Comparison of ENCODE assay signal across 14 mouse cellular contexts in the genomic region with DNA sequence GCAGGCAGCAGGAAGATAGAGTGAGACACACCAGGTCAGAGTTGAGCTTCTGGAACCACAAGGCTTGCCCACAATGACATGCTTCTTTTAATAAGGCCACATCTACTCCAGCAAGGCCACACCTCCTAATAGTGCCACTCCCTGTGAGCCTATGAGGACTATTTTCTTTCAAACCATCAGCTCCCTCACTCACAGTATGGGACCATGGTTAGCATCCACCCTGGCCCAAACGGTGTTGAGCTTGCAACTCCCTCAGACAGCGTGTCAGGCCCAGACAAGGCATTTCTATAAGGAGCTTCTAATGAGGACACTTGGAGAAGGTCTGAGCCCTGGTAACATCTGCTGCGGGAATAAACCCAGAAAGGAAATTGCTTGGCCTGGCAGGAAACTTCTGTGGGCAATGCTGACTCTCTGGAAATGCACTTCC.
DNase-seq lines count a peak whose midpoint lies in the region; ATAC-seq lines count a peak whose summit lies in the region.
"Had no signal": no experiment of that assay in that cellular context is flagged by ENCODE, and none has a peak within 500 bp of the region (broad histone marks: within the 10 kb centered on the region; RNA-seq: fewer than 3 reads in every experiment).

No protein-coding gene starts in this region.

- peak; percentile 19 to 49 for DNase-seq in heart, adult 18-20 months
- no peak for DNase-seq in heart, postnatal 25 days (ENCODE audit: low spot score)
- DNase-seq in liver, embryonic 11.5 days (ENCODE audit: low spot score) = peak; percentile 31
- DNase-seq in liver = no peak
- peak; percentile 20 for DNase-seq in c-Kit-positive CD71-negative TER-119-negative erythroid progenitor cells, embryonic 14.5 days (ENCODE audit: low read depth)
- DNase-seq in cerebellum, adult 11 months = no peak
- no peak for DNase-seq in urinary bladder, postnatal 10 days (ENCODE audit: low spot score)
- DNase-seq: embryo, embryonic 11 days; gastrocnemius, postnatal 10 days; kidney, postnatal 25 days; spleen, adult 18-20 months had no signal

- H3K9me3 ChIP-seq in liver, embryonic 11.5 days (ENCODE audit: control insufficient read depth, low read length) = no peaks in the 10 kb centered on the region; the same call in 1 of the 2 replicates
- H3K9me3 ChIP-seq: limb, embryonic 15.5 days had no signal

- H3K36me3 ChIP-seq in liver, embryonic 11.5 days (ENCODE audit: control insufficient read depth, insufficient read depth, low read length) = no peaks in the 10 kb centered on the region
- H3K36me3 ChIP-seq: limb, embryonic 15.5 days; midbrain, embryonic 15.5 days had no signal

- intact Hi-C loops in heart, postnatal 25 days (cut with DNase I) = no loop called here

- H3K4me3 ChIP-seq in liver, embryonic 11.5 days (ENCODE audit: low read depth, low read length) = no peak overlapping the region
- H3K4me3 ChIP-seq: limb, embryonic 15.5 days; midbrain, embryonic 15.5 days had no signal

- ATAC-seq in liver, embryonic 11.5 days (replicated peaks; ENCODE audit: low FRiP score) = peak; percentile 58
- ATAC-seq in megakaryocyte, adult 5-6 weeks (ENCODE audit: poor library complexity, severe bottlenecking) = peak; percentile 72
- ATAC-seq: midbrain, embryonic 15.5 days had no signal

- H3K27me3 ChIP-seq in liver, embryonic 11.5 days (replicated peaks; ENCODE audit: control insufficient read depth, insufficient read depth, low read length) = no peaks in the 10 kb centered on the region
- H3K27me3 ChIP-seq: limb, embryonic 15.5 days; midbrain, embryonic 15.5 days had no signal

- WGBS in liver, embryonic 11.5 days = 37% methylated on average over 3 of the region's 3 CpGs

- no peak overlapping the region for H3K4me2 ChIP-seq in liver, embryonic 11.5 days
- H3K4me2 ChIP-seq: limb, embryonic 15.5 days; midbrain, embryonic 15.5 days had no signal

- no peak overlapping the region for H3K9ac ChIP-seq in liver, embryonic 11.5 days (ENCODE audit: low read depth, low read length)
- H3K9ac ChIP-seq: limb, embryonic 15.5 days; midbrain, embryonic 15.5 days had no signal

- no peak overlapping the region for H3K27ac ChIP-seq in liver, embryonic 11.5 days (ENCODE audit: low read depth, low read length)
- H3K27ac ChIP-seq: limb, embryonic 15.5 days; midbrain, embryonic 15.5 days had no signal

- no peaks in the 10 kb centered on the region for H3K4me1 ChIP-seq in liver, embryonic 11.5 days (replicated peaks; ENCODE audit: control insufficient read depth, insufficient read depth, low read length)
- H3K4me1 ChIP-seq: limb, embryonic 15.5 days; midbrain, embryonic 15.5 days had no signal

Comparison
In these comparisons a context has a peak if more than half of its experiments do, and no peak if none do; other contexts are left out.
1. DNase-seq: peak in heart, adult 18-20 months (2 of 2), liver, embryonic 11.5 days (single experiment) and c-Kit-positive CD71-negative TER-119-negative erythroid progenitor cells, embryonic 14.5 days (single experiment); none in heart, postnatal 25 days (single experiment), liver (single experiment), cerebellum, adult 11 months (single experiment) and urinary bladder, postnatal 10 days (single experiment).